Mouse (Mus musculus) lung, adult 2 months (tissue): ENCODE data around the gene Osbp.
A peak's percentile ranks its signal among the peaks of the same experiment; 100 is the strongest.

Experiments used
- CTCF ChIP-seq: fragments of 200-500 bp; IDR thresholded peaks from 2 replicates; pipeline ENCODE4 v1.5.1; 2011; ENCODE audit warnings: mild to moderate bottlenecking, low read length, control low read depth; ENCODE audit not compliant: insufficient read depth
- POLR2A ChIP-seq: fragments of 200-500 bp; IDR thresholded peaks from 2 replicates; pipeline ENCODE4 v1.6.1; 2011; ENCODE audit warnings: low read depth, mild to moderate bottlenecking, control low read depth, low read length, borderline replicate concordance; ENCODE audit errors: extremely low read depth

- TF ChIP-seq CTCF, result peak; percentile 74
- TF ChIP-seq POLR2A, result no peak; the same call in 1 of the 2 replicates
Observed at GRCm38 (mm10) chr19:12011560-12012556, 46.1 kb downstream of the Osbp start.
